Mouse (Mus musculus): ENCODE measurements at regions not wholly inside any gene's neighbourhood (a gene's known extent, or its start where the extent isn't known, plus 50 kb on each side); places are given as distances from the start of the nearest gene placed in this dataset.

DNA sequence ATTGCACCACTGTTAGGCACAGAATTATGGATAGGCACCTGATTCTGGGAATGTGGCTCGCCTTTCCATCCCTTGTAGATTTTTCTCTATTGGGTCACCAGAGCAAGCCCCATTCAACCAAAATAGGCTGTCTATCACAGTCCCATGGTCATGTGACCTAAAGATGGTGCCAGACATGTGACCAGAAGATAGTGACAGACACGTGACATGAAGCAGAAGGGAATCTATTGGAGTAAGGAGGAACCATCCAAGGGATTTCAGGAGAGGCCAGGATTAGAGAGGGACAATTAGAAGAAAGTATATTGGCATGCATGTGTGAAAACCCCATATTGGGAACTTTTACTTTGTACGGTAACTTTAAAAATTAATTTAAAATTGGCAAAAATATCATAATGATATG, 159.8 kb downstream of the Gm9376 start:
- no peak for TF ChIP-seq CTCF (IDR thresholded peaks at IDR 0.05; ENCODE audit: insufficient read depth, low read depth, low read length)
- TF ChIP-seq POLR2A (IDR thresholded peaks at IDR 0.05; ENCODE audit: insufficient read depth, low read depth, low read length), result no peak

Data from olfactory bulb, adult 2 months (tissue).